Comparison of ENCODE assay signal across 12 mouse cellular contexts in genomic region chr1:20590488-20590887, GRCm38 (mm10). TPM values are rescaled to one million over a fixed set of nuclear protein-coding genes. Genes with fewer than 3 reads are reported as not detected.
"Had no signal": no experiment of that assay in that cellular context is flagged by ENCODE, and none has a peak within 500 bp of the region (broad histone marks: within the 10 kb centered on the region; RNA-seq: fewer than 3 reads in every experiment).

No protein-coding gene starts in this region.

- H3K4me2 ChIP-seq: limb, embryonic 13.5 days had no signal

- H3K27me3 ChIP-seq: limb, embryonic 13.5 days had no signal

- H3K4me1 ChIP-seq: limb, embryonic 13.5 days had no signal

- H3K4me3 ChIP-seq: limb, embryonic 13.5 days had no signal

- H3K9me3 ChIP-seq: limb, embryonic 13.5 days had no signal

- H3K9ac ChIP-seq: limb, embryonic 13.5 days; liver, embryonic 14.5 days had no signal

- DNase-seq: kidney, adult 9 months; kidney, postnatal 36 days; layer of hippocampus, adult 9-11 months; layer of hippocampus, postnatal 36 days; lung, adult 18-20 months; midbrain, embryonic 14.5 days; thymus, adult 18-20 months; thymus, postnatal 14 days had no signal

- H3K27ac ChIP-seq: kidney, postnatal 0 days; limb, embryonic 13.5 days; liver, embryonic 14.5 days had no signal

- H3K36me3 ChIP-seq: limb, embryonic 13.5 days had no signal

RNA-seq across cellular contexts. Expression of gene Pkhd1, which starts 27.4 kb away (rescaled TPM):
- total RNA-seq: layer of hippocampus, postnatal 36 days; megakaryocyte-erythroid progenitor cell, adult 5-6 weeks had no signal
